Mouse (Mus musculus): ENCODE measurements around the gene Psme4. TPM values are rescaled to one million over a fixed set of nuclear protein-coding genes. Genes with fewer than 3 reads are reported as not detected.

The Psme4 gene
- polyA plus RNA-seq, 1 experiment from 2014 or later = 18.9 TPM

DNA sequence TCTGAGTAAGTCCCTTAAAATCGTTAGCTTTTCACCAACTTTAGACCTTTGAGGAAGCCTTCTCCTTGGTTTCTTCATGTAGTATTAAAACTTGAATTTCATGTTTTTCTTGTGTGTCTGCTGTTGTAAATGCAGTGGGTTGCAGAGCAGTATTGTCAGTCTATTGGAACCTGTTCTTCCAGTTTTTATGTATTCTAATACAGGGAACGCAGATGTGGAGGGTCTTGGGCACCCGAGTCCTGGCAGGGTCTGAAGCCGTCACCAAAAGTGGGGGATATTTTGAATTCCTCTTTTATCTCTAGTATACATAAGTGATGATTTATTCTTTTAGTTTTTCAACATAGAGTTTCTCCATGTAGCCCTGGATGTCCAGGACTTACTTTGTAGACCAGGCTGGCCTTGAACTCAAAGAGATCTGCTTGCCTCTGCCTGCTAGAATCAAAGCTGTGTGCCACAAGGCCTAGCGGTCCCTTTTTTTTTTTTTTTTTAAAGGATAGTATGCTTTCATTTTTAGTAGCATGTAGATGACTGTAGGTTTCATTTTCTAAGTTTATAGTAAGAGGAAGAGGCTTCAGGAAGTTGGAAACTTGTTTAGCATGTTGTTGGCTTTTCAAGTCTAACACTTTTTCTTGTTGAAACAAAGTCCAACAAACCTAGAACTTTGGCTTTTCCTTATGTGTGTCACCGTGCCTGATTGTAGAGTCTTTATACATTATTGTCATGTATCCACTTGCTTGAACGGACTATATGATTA, 14.9 kb downstream of the Psme4 start:
- Histone ChIP-seq H3K36me3 (no peaks in the 10 kb centered on the region), H3K27ac (ENCODE audit: poor library complexity, severe bottlenecking) (no peak overlapping the region)

DNA sequence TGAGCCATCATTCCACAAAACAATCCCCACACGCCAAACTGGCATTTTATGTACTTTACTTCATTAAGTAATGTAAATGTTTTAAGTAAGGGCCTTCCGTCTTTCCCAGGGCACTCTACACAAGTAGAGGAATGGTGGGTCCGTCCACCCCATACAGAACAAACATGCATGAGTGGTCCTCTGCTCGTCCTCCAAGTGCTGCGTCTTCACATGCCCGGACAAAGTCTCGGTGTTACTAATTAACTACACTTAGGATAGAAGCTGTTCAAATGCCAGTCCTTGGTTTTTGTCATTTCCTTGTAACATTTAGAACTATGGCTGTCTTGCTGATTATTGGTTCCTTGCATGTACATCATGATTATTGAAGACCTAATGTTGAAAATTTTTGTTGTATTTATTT, 21.2 kb downstream of the Psme4 start:
- no peak overlapping the region for H3K9ac ChIP-seq
- H3K4me1 ChIP-seq (replicated peaks) = no peaks in the 10 kb centered on the region
- no peak overlapping the region for H3K4me3 ChIP-seq
- WGBS = 93% methylated on average over 7 of the region's 7 CpGs
- ATAC-seq (ENCODE audit: insufficient number of reproducible peaks, low FRiP score) = no peak
- no peak overlapping the region for H3K27ac ChIP-seq (ENCODE audit: poor library complexity, severe bottlenecking)
- H3K36me3 ChIP-seq = peaks cover 20% of the 10 kb centered on the region
- no peaks in the 10 kb centered on the region for H3K27me3 ChIP-seq (replicated peaks)
- no peaks in the 10 kb centered on the region for H3K9me3 ChIP-seq (replicated peaks)
- H3K4me2 ChIP-seq = no peak overlapping the region

More for the DNA sequence above, 14.9 kb downstream of the Psme4 start:
- no peak overlapping the region for H3K4me2 ChIP-seq
- no peak for ATAC-seq (ENCODE audit: insufficient number of reproducible peaks, low FRiP score)
- peaks cover 6% of the 10 kb centered on the region for H3K4me1 ChIP-seq (replicated peaks)
- H3K9ac ChIP-seq = no peak overlapping the region
- H3K27me3 ChIP-seq (replicated peaks) = no peaks in the 10 kb centered on the region
- WGBS = 90% methylated on average over 7 of the region's 7 CpGs
- no peak overlapping the region for H3K4me3 ChIP-seq
- H3K9me3 ChIP-seq (replicated peaks) = no peaks in the 10 kb centered on the region

DNA sequence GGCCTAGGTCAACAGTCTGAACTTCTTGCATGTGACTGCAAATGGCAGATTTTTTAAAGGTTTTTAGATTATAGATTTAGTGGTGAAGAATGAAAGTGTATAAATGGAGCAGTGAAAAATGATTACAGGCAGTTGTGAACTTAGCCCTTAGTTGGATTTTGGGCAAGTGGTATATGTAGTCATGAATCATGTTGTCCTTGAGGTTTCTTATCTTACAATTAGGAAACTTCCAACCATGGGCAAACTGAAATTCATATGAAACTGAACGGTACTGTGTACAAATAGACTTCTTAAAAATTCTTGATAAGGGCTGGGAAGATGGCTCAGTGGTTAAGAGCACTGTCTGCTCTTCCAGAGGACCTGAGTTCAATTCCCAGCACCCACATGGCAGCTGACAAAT, 22.2 kb downstream of the Psme4 start:
- H3K4me3 ChIP-seq = no peak overlapping the region
- H3K4me2 ChIP-seq = no peak overlapping the region
- H3K36me3 ChIP-seq = peaks cover 22% of the 10 kb centered on the region
- 89% methylated on average over 1 of the region's 1 CpGs for WGBS
- no peak overlapping the region for H3K27ac ChIP-seq (ENCODE audit: poor library complexity, severe bottlenecking)
- no peak overlapping the region for H3K9ac ChIP-seq
- H3K27me3 ChIP-seq (replicated peaks) = no peaks in the 10 kb centered on the region
- 0 out of 2 replicates have a peak, but pooled peaks cover 2% of the 10 kb centered on the region for H3K4me1 ChIP-seq (replicated peaks)
- H3K9me3 ChIP-seq (replicated peaks) = no peaks in the 10 kb centered on the region
- no peak for ATAC-seq (ENCODE audit: insufficient number of reproducible peaks, low FRiP score)

DNA sequence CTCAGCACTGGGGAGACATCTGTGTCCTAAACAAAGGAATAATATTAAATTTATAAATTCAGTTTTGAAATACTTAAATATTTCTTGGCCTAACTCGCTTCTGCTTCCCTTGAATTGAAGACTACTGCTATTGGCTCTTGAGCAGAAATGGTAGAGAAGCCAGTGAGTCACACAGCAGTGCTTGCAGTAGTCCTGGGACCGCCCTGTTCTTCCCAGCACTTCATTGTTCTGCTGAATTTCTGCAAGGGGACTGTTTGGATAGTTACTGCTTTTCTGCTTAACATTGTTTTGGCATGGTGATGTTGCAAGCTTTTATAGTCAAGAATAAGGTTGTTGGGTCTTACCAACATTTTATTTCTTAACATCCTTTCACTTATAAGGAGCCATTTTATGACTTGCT, 25.7 kb downstream of the Psme4 start:
- Histone ChIP-seq H3K4me2 (no peak overlapping the region), H3K27ac (ENCODE audit: poor library complexity, severe bottlenecking) (no peak overlapping the region), H3K9ac (no peak overlapping the region), H3K4me3 (no peak overlapping the region), H3K4me1 (replicated peaks) (0 out of 2 replicates have a peak, but pooled peaks cover 6% of the 10 kb centered on the region), H3K9me3 (replicated peaks) (no peaks in the 10 kb centered on the region), H3K27me3 (replicated peaks) (no peaks in the 10 kb centered on the region), H3K36me3 (peaks cover 26% of the 10 kb centered on the region)
- WGBS = 92% methylated on average over 2 of the region's 2 CpGs
- ATAC-seq (ENCODE audit: insufficient number of reproducible peaks, low FRiP score) = no peak

DNA sequence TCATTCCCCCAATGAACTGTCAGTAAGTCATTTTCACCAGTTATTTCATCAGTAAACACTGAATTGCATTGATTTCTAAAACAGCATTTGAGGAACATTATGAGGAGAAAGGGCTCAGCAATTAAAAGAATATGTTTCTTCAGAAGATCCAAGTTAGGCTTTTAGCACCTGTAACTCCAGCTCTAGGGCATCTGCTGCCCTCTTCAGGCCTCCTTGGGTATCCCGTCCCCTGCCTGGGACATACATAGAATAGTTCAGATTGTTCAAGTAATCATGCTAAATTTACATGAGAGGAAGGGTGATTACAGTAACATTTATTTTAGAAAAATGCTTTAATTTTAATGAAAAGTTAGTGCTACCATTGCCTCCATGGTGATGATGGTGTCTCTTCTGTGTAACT, 28.0 kb downstream of the Psme4 start:
- ATAC-seq (ENCODE audit: insufficient number of reproducible peaks, low FRiP score) = no peak
- H3K36me3 ChIP-seq = peaks cover 10% of the 10 kb centered on the region; the same call in 1 of the 2 replicates
- H3K4me2 ChIP-seq = no peak overlapping the region
- 89% methylated on average over 1 of the region's 1 CpGs for WGBS
- 0 out of 2 replicates have a peak, but pooled peaks cover 6% of the 10 kb centered on the region for H3K4me1 ChIP-seq (replicated peaks)
- H3K9me3 ChIP-seq (replicated peaks) = no peaks in the 10 kb centered on the region
- no peak overlapping the region for H3K4me3 ChIP-seq
- no peaks in the 10 kb centered on the region for H3K27me3 ChIP-seq (replicated peaks)
- no peak overlapping the region for H3K27ac ChIP-seq (ENCODE audit: poor library complexity, severe bottlenecking)
- no peak overlapping the region for H3K9ac ChIP-seq

- Histone ChIP-seq H3K4me3 (no peak overlapping the region), H3K4me1 (replicated peaks) (0 out of 2 replicates have a peak, but pooled peaks cover 6% of the 10 kb centered on the region), H3K27ac (ENCODE audit: poor library complexity, severe bottlenecking) (no peak overlapping the region), H3K36me3 (peaks cover 7% of the 10 kb centered on the region), H3K27me3 (replicated peaks) (no peaks in the 10 kb centered on the region), H3K4me2 (no peak overlapping the region), H3K9me3 (replicated peaks) (no peaks in the 10 kb centered on the region), H3K9ac (no peak overlapping the region)
- ATAC-seq (ENCODE audit: insufficient number of reproducible peaks, low FRiP score) = no peak
Measured at GRCm38 (mm10) chr11:30800091-30800490, 28.6 kb downstream of the Psme4 start.

- no peak overlapping the region for H3K27ac ChIP-seq (ENCODE audit: poor library complexity, severe bottlenecking)
- H3K4me3 ChIP-seq = no peak overlapping the region
- H3K9me3 ChIP-seq (replicated peaks) = no peaks in the 10 kb centered on the region
- 71% methylated on average over 1 of the region's 1 CpGs for WGBS
- peaks cover 12% of the 10 kb centered on the region for H3K36me3 ChIP-seq
- H3K9ac ChIP-seq = no peak overlapping the region
- no peak overlapping the region for H3K4me2 ChIP-seq
- H3K27me3 ChIP-seq (replicated peaks) = no peaks in the 10 kb centered on the region
- ATAC-seq (ENCODE audit: insufficient number of reproducible peaks, low FRiP score) = no peak
- H3K4me1 ChIP-seq (replicated peaks) = 0 out of 2 replicates have a peak, but pooled peaks cover 6% of the 10 kb centered on the region
Measured at GRCm38 (mm10) chr11:30802421-30802820, 30.9 kb downstream of the Psme4 start.

GRCm38 (mm10) chr11:30821116-30821515, 49.6 kb downstream of the Psme4 start:
- Histone ChIP-seq H3K36me3 (peaks cover 45% of the 10 kb centered on the region), H3K4me1 (replicated peaks) (no peaks in the 10 kb centered on the region), H3K9me3 (replicated peaks) (no peaks in the 10 kb centered on the region), H3K27me3 (replicated peaks) (no peaks in the 10 kb centered on the region), H3K27ac (ENCODE audit: poor library complexity, severe bottlenecking) (no peak overlapping the region), H3K4me3 (no peak overlapping the region), H3K4me2 (no peak overlapping the region), H3K9ac (no peak overlapping the region)
- WGBS = 95% methylated on average over 5 of the region's 5 CpGs
- ATAC-seq (ENCODE audit: insufficient number of reproducible peaks, low FRiP score) = no peak

DNA sequence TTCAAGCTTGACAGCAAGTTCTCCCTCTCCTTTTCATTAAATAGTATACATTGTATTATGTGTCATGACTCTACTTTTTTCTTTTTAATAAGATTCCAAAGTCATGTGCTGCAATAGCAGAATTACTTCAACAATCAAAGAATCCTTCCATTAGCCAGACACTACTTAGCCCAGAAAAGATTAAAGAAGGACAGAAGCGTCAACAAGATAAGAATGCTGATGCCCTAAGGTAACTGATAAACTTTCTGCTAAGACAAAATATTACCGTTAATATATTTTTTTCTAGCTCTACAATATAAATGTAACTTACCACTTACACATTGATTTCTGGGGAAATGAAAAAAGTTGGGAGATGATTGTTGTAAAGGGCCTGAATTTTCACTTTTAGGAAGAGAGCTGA, 67.3 kb downstream of the Psme4 start:
- H3K36me3 ChIP-seq = peaks cover 47% of the 10 kb centered on the region
- H3K4me3 ChIP-seq = no peak overlapping the region
- H3K4me2 ChIP-seq = no peak overlapping the region
- 81% methylated on average over 2 of the region's 2 CpGs for WGBS
- no peak overlapping the region for H3K9ac ChIP-seq
- H3K27ac ChIP-seq (ENCODE audit: poor library complexity, severe bottlenecking) = no peak overlapping the region
- ATAC-seq (ENCODE audit: insufficient number of reproducible peaks, low FRiP score) = no peak
- H3K4me1 ChIP-seq (replicated peaks) = no peaks in the 10 kb centered on the region
- no peaks in the 10 kb centered on the region for H3K9me3 ChIP-seq (replicated peaks)
- H3K27me3 ChIP-seq (replicated peaks) = no peaks in the 10 kb centered on the region

GRCm38 (mm10) chr11:30844355-30844754, 72.8 kb downstream of the Psme4 start:
- peaks cover 52% of the 10 kb centered on the region for H3K36me3 ChIP-seq
- WGBS = 88% methylated on average over 1 of the region's 1 CpGs
- no peak overlapping the region for H3K4me2 ChIP-seq
- no peak overlapping the region for H3K4me3 ChIP-seq
- ATAC-seq (ENCODE audit: insufficient number of reproducible peaks, low FRiP score) = no peak
- no peaks in the 10 kb centered on the region for H3K9me3 ChIP-seq (replicated peaks)
- H3K27me3 ChIP-seq (replicated peaks) = no peaks in the 10 kb centered on the region
- H3K27ac ChIP-seq (ENCODE audit: poor library complexity, severe bottlenecking) = no peak overlapping the region
- H3K9ac ChIP-seq = no peak overlapping the region
- H3K4me1 ChIP-seq (replicated peaks) = no peaks in the 10 kb centered on the region

- Histone ChIP-seq H3K27ac (ENCODE audit: poor library complexity, severe bottlenecking) (no peak overlapping the region), H3K27me3 (replicated peaks) (no peaks in the 10 kb centered on the region), H3K4me2 (no peak overlapping the region), H3K36me3 (peaks cover 49% of the 10 kb centered on the region), H3K4me3 (no peak overlapping the region), H3K4me1 (replicated peaks) (no peaks in the 10 kb centered on the region), H3K9me3 (replicated peaks) (no peaks in the 10 kb centered on the region), H3K9ac (no peak overlapping the region)
- no peak for ATAC-seq (ENCODE audit: insufficient number of reproducible peaks, low FRiP score)
Measured at GRCm38 (mm10) chr11:30872425-30872824, 100.9 kb downstream of the Psme4 start.

Data from heart, embryonic 12.5 days (tissue).